Mouse (Mus musculus): Measurements from ENCODE around the gene Slc26a8. TPM values are rescaled to one million over a fixed set of nuclear protein-coding genes. Genes with fewer than 3 reads are reported as not detected.

The Slc26a8 gene
- total RNA-seq, 1 experiment = 1.1 TPM

- peak; percentile 86 for DNase-seq (ENCODE audit: low read depth, low spot score)
- H3K4me1 ChIP-seq (ENCODE audit: control insufficient read depth in 2 of 2, insufficient read depth in 2 of 2, low read length in 2 of 2, poor library complexity in 1 of 2) = peaks cover 0 to 7% of the 10 kb centered on the region in 2 experiments; a peak in 1 of 4 replicates
- H3K4me3 ChIP-seq (ENCODE audit: insufficient read depth in 1 of 2, low read depth in 1 of 2, low read length in 2 of 2, poor library complexity in 1 of 2, severe bottlenecking in 1 of 2) = no peak overlapping the region
- no peak for TF ChIP-seq MAFK (IDR thresholded peaks at IDR 0.05; ENCODE audit: insufficient read depth, low read depth, low read length)
- TF ChIP-seq CHD2 (IDR thresholded peaks at IDR 0.05; ENCODE audit: low read depth, low read length) = no peak
- no peak for TF ChIP-seq ZNF384 (IDR thresholded peaks at IDR 0.05; ENCODE audit: low read depth, low read length)
- no peak for TF ChIP-seq ZC3H11A (IDR thresholded peaks at IDR 0.05; ENCODE audit: borderline replicate concordance, low read depth, low read length)
- no peak for TF ChIP-seq HCFC1 (IDR thresholded peaks at IDR 0.05; ENCODE audit: borderline replicate concordance, insufficient read depth, low read length)
- H3K27ac ChIP-seq (ENCODE audit: insufficient read depth, low read depth, low read length, poor library complexity, severe bottlenecking) = no peak overlapping the region
- no peaks in the 10 kb centered on the region for H3K9me3 ChIP-seq (ENCODE audit: control insufficient read depth, insufficient read depth, low read depth, low read length)
- no peak overlapping the region for H3K9ac ChIP-seq (ENCODE audit: insufficient read depth, low read depth, low read length, poor library complexity, severe bottlenecking)
- no peaks in the 10 kb centered on the region for H3K36me3 ChIP-seq (ENCODE audit: control insufficient read depth, insufficient read depth, low read length, poor library complexity, severe bottlenecking)
- in situ Hi-C loops (cut with MboI; ENCODE audit: low sequenced_read_pairs in 2 of 2, unreplicated experiment in 2 of 2) = no loop called here
Observed at GRCm38 (mm10) chr17:28646221-28646620, 43.8 kb downstream of the Slc26a8 start.

- Histone ChIP-seq H3K4me1 (ENCODE audit: control insufficient read depth in 2 of 2, insufficient read depth in 2 of 2, low read length in 2 of 2, poor library complexity in 1 of 2) (peaks cover 0 to 7% of the 10 kb centered on the region in 2 experiments; a peak in 1 of 4 replicates), H3K9me3 (ENCODE audit: control insufficient read depth, insufficient read depth, low read depth, low read length) (no peaks in the 10 kb centered on the region), H3K9ac (ENCODE audit: insufficient read depth, low read depth, low read length, poor library complexity, severe bottlenecking) (no peak overlapping the region), H3K36me3 (ENCODE audit: control insufficient read depth, insufficient read depth, low read length, poor library complexity, severe bottlenecking) (no peaks in the 10 kb centered on the region), H3K27ac (ENCODE audit: insufficient read depth, low read depth, low read length, poor library complexity, severe bottlenecking) (no peak overlapping the region), H3K4me3 (ENCODE audit: insufficient read depth in 1 of 2, low read depth in 1 of 2, low read length in 2 of 2, poor library complexity in 1 of 2, severe bottlenecking in 1 of 2) (no peak overlapping the region)
- no peak for DNase-seq (ENCODE audit: low read depth, low spot score)
- TF ChIP-seq HCFC1 (IDR thresholded peaks at IDR 0.05; ENCODE audit: borderline replicate concordance, insufficient read depth, low read length) (no peak), CHD2 (IDR thresholded peaks at IDR 0.05; ENCODE audit: low read depth, low read length) (no peak), ZC3H11A (IDR thresholded peaks at IDR 0.05; ENCODE audit: borderline replicate concordance, low read depth, low read length) (no peak), ZNF384 (IDR thresholded peaks at IDR 0.05; ENCODE audit: low read depth, low read length) (no peak), MAFK (IDR thresholded peaks at IDR 0.05; ENCODE audit: insufficient read depth, low read depth, low read length) (no peak)
- in situ Hi-C loops (cut with MboI; ENCODE audit: low sequenced_read_pairs in 2 of 2, unreplicated experiment in 2 of 2) = no loop called here
Observed at GRCm38 (mm10) chr17:28644112-28644511, 45.9 kb downstream of the Slc26a8 start.

- in situ Hi-C loops (cut with MboI; ENCODE audit: low sequenced_read_pairs in 2 of 2, unreplicated experiment in 2 of 2) = no loop called here
- no peak for TF ChIP-seq CHD2 (IDR thresholded peaks at IDR 0.05; ENCODE audit: low read depth, low read length)
- H3K9ac ChIP-seq (ENCODE audit: insufficient read depth, low read depth, low read length, poor library complexity, severe bottlenecking) = no peak overlapping the region
Observed at GRCm38 (mm10) chr17:28643697-28644096, 46.3 kb downstream of the Slc26a8 start.

GRCm38 (mm10) chr17:28640113-28640512 is 49.9 kb downstream of the Slc26a8 start:
- no peak for DNase-seq (ENCODE audit: low read depth, low spot score)
- Histone ChIP-seq H3K9ac (ENCODE audit: insufficient read depth, low read depth, low read length, poor library complexity, severe bottlenecking) (no peak overlapping the region), H3K27ac (ENCODE audit: insufficient read depth, low read depth, low read length, poor library complexity, severe bottlenecking) (no peak overlapping the region), H3K4me3 (ENCODE audit: insufficient read depth in 1 of 2, low read depth in 1 of 2, low read length in 2 of 2, poor library complexity in 1 of 2, severe bottlenecking in 1 of 2) (no peak overlapping the region), H3K9me3 (ENCODE audit: control insufficient read depth, insufficient read depth, low read depth, low read length) (no peaks in the 10 kb centered on the region), H3K36me3 (ENCODE audit: control insufficient read depth, insufficient read depth, low read length, poor library complexity, severe bottlenecking) (no peaks in the 10 kb centered on the region), H3K4me1 (ENCODE audit: control insufficient read depth in 2 of 2, insufficient read depth in 2 of 2, low read length in 2 of 2, poor library complexity in 1 of 2) (peaks cover 0 to 7% of the 10 kb centered on the region in 2 experiments; a peak in 1 of 4 replicates)
- TF ChIP-seq MAFK (IDR thresholded peaks at IDR 0.05; ENCODE audit: insufficient read depth, low read depth, low read length) (no peak), CHD2 (IDR thresholded peaks at IDR 0.05; ENCODE audit: low read depth, low read length) (no peak), ZNF384 (IDR thresholded peaks at IDR 0.05; ENCODE audit: low read depth, low read length) (no peak), ZC3H11A (IDR thresholded peaks at IDR 0.05; ENCODE audit: borderline replicate concordance, low read depth, low read length) (no peak), HCFC1 (IDR thresholded peaks at IDR 0.05; ENCODE audit: borderline replicate concordance, insufficient read depth, low read length) (no peak)
- in situ Hi-C loops (cut with MboI; ENCODE audit: low sequenced_read_pairs in 2 of 2, unreplicated experiment in 2 of 2) = no loop called here

More at GRCm38 (mm10) chr17:28643697-28644096, 46.3 kb downstream of the Slc26a8 start:
- no peaks in the 10 kb centered on the region for H3K9me3 ChIP-seq (ENCODE audit: control insufficient read depth, insufficient read depth, low read depth, low read length)
- no peak overlapping the region for H3K27ac ChIP-seq (ENCODE audit: insufficient read depth, low read depth, low read length, poor library complexity, severe bottlenecking)
- H3K4me1 ChIP-seq (ENCODE audit: control insufficient read depth in 2 of 2, insufficient read depth in 2 of 2, low read length in 2 of 2, poor library complexity in 1 of 2) = peaks cover 0 to 7% of the 10 kb centered on the region in 2 experiments; a peak in 1 of 4 replicates
- H3K4me3 ChIP-seq (ENCODE audit: insufficient read depth in 1 of 2, low read depth in 1 of 2, low read length in 2 of 2, poor library complexity in 1 of 2, severe bottlenecking in 1 of 2) = no peak overlapping the region
- H3K36me3 ChIP-seq (ENCODE audit: control insufficient read depth, insufficient read depth, low read length, poor library complexity, severe bottlenecking) = no peaks in the 10 kb centered on the region
- no peak for DNase-seq (ENCODE audit: low read depth, low spot score)

All from ES-E14 (cell line).